Mouse (Mus musculus) ES-E14 (cell line): ENCODE results near the gene Blvrb. TPM values are rescaled to one million over a fixed set of nuclear protein-coding genes. Genes with fewer than 3 reads are reported as not detected.

ENCODE experiments used
- DNase-seq: peaks from one replicate; pipeline ENCODE4 v3.0.0-alpha.2; 2013; ENCODE audit warnings: low read depth, low spot score
- H3K27ac ChIP-seq: 2 replicates; pipeline ENCODE4 v1.5.1; 2012; ENCODE audit warnings: low read depth, mild to moderate bottlenecking, low read length, moderate library complexity, mixed read lengths; ENCODE audit not compliant: poor library complexity, insufficient read depth, severe bottlenecking
- H3K36me3 ChIP-seq: 2 replicates; pipeline ENCODE4 v1.6.1; 2012; ENCODE audit warnings: mild to moderate bottlenecking, low read length, moderate library complexity, mixed read lengths; ENCODE audit not compliant: control insufficient read depth, poor library complexity, insufficient read depth, severe bottlenecking
- H3K4me1 ChIP-seq, 2 experiments: fragments of 150-350 bp in 1 of 2; sonication (generic) in 1 of 2; 2 replicates each; pipeline ENCODE4 v1.6.1; 2012; ENCODE audit warnings: low read length in 2 of 2, mild to moderate bottlenecking in 1 of 2, mixed read lengths in 1 of 2; ENCODE audit not compliant: control insufficient read depth in 2 of 2, insufficient read depth in 2 of 2, poor library complexity in 1 of 2
- H3K4me3 ChIP-seq, 2 experiments: fragments of 150-350 bp in 1 of 2; sonication (generic) in 1 of 2; 2 replicates each; pipeline ENCODE4 v1.5.1; 2012; ENCODE audit warnings: low read length in 2 of 2, low read depth in 1 of 2, mild to moderate bottlenecking in 1 of 2, mixed read lengths in 1 of 2; ENCODE audit not compliant: insufficient read depth in 1 of 2, poor library complexity in 1 of 2, severe bottlenecking in 1 of 2
- H3K9ac ChIP-seq: 2 replicates; pipeline ENCODE4 v1.6.1; 2012; ENCODE audit warnings: low read depth, mild to moderate bottlenecking, low read length, mixed read lengths; ENCODE audit not compliant: poor library complexity, insufficient read depth, severe bottlenecking
- H3K9me3 ChIP-seq: fragments of 150-350 bp; sonication (generic); 2 replicates; pipeline ENCODE4 v1.6.1; 2012; ENCODE audit warnings: low read depth, mild to moderate bottlenecking, low read length; ENCODE audit not compliant: control insufficient read depth, insufficient read depth
- CHD2 ChIP-seq: IDR thresholded peaks from 2 replicates; pipeline ENCODE4 v1.6.1; 2014; ENCODE audit warnings: mild to moderate bottlenecking, low read depth, low read length, inconsistent platforms
- HCFC1 ChIP-seq: IDR thresholded peaks from 2 replicates; pipeline ENCODE4 v1.6.1; 2012; ENCODE audit warnings: low read length, inconsistent platforms, borderline replicate concordance; ENCODE audit not compliant: insufficient read depth
- MAFK ChIP-seq: IDR thresholded peaks from 2 replicates; pipeline ENCODE4 v1.6.1; 2014; ENCODE audit warnings: mild to moderate bottlenecking, low read depth, low read length, inconsistent platforms; ENCODE audit not compliant: insufficient read depth
- ZC3H11A ChIP-seq: IDR thresholded peaks from 2 replicates; pipeline ENCODE4 v1.6.1; 2012; ENCODE audit warnings: low read depth, mild to moderate bottlenecking, inconsistent platforms, low read length, borderline replicate concordance
- ZNF384 ChIP-seq: IDR thresholded peaks from 2 replicates; pipeline ENCODE4 v1.6.1; 2012; ENCODE audit warnings: low read depth, low read length, inconsistent platforms
- in situ Hi-C, 2 experiments: fragments of 600-800 bp; cut with MboI; formaldehyde crosslinking; loops; one replicate each; pipeline ENCODE4 v1.15.1; 2025; ENCODE audit warnings: low sequenced_read_pairs in 2 of 2, inconsistent platforms in 1 of 2; ENCODE audit not compliant: unreplicated experiment in 2 of 2
- total RNA-seq: library from RNA; depleted of rRNA; stranded (reverse); fragments of 300-350 nt; gene quantifications from 2 replicates; pipeline ENCODE4 v1.2.3, GENCODE M21; 2012; rRNA removed

The Blvrb gene
- total RNA-seq, 1 experiment, result 29.6 TPM

DNA sequence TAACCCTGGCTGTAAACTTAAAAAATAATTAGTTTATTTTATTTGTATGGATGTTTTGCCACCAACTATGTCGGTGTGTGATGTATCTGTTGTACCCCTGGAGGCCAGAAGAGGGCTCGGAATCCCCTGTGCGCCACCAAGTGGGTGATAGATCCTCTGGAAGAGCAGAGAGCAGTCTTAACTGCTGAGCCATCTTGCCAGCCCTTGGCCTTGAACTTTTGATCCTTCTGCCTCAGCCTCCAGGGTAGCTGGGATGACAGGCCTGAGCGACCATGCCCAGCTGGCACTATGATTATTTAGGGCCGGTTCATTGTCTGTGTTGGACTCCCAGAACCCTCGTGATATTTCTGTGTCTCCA is 60.8 kb downstream of the Blvrb start:
- Histone ChIP-seq H3K36me3 (no peaks in the 10 kb centered on the region), H3K9me3 (no peaks in the 10 kb centered on the region), H3K4me1 (peaks cover 11 to 25% of the 10 kb centered on the region in 2 experiments; a peak in 3 of 4 replicates), H3K4me3 (peak overlapping the region; percentile 65 to 71; a peak in 3 of 4 replicates), H3K9ac (peak overlapping the region; percentile 61; the same call in 1 of the 2 replicates), H3K27ac (peak overlapping the region; percentile 68; the same call in 1 of the 2 replicates)
- TF ChIP-seq MAFK (0 out of 2 replicates have a peak, but pooled peaks have one; percentile 30), CHD2 (no peak), ZNF384 (peak; percentile 53; the same call in 1 of the 2 replicates), ZC3H11A (no peak), HCFC1 (no peak)
- in situ Hi-C loops, result no loop called here
- no peak for DNase-seq

DNA sequence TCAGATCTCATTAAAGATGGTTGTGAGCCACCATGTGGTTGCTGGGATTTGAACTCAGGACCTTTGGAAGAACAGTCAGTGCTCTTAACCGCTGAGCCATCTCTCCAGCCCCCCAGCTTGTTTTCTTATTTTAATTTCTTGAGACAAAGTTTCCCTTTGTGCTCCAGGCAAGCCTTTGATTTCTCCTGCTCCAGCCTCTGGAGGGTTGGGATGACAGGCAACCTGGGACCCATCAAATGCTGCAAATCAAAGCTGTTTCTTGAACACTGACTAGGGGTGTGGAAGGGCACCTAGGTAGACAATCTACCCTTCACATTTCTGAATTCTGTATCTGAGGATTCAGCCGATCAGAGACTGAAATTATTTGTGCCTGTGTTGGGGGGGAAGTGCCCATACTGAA is 63.0 kb downstream of the Blvrb start:
- Histone ChIP-seq H3K4me3 (no peak overlapping the region), H3K36me3 (no peaks in the 10 kb centered on the region), H3K9ac (no peak overlapping the region), H3K9me3 (no peaks in the 10 kb centered on the region), H3K4me1 (peaks cover 8 to 18% of the 10 kb centered on the region in 2 experiments), H3K27ac (no peak overlapping the region)
- no peak for DNase-seq
- in situ Hi-C loops, result no loop called here
- TF ChIP-seq MAFK (no peak), ZC3H11A (no peak), ZNF384 (no peak), HCFC1 (no peak), CHD2 (no peak)

GRCm38 (mm10) chr7:27514961-27515360 is 67.2 kb downstream of the Blvrb start:
- Histone ChIP-seq H3K36me3 (peaks cover 6% of the 10 kb centered on the region; the same call in 1 of the 2 replicates), H3K4me1 (peaks cover 3 to 8% of the 10 kb centered on the region in 2 experiments), H3K9me3 (no peaks in the 10 kb centered on the region), H3K4me3 (no peak overlapping the region), H3K9ac (no peak overlapping the region), H3K27ac (no peak overlapping the region)
- TF ChIP-seq ZC3H11A (no peak), MAFK (no peak), HCFC1 (no peak), CHD2 (no peak), ZNF384 (no peak)
- DNase-seq, result no peak
- in situ Hi-C loops, result no loop called here

Other genes starting within 250 kb of the Blvrb start
- gene Itpkc, start 219.3 kb upstream of the Blvrb start, total RNA-seq, result 10.5 and 12.6 TPM in 2 replicates
- 12.8 and 18.3 TPM in 2 replicates for gene Coq8b, start 215.0 kb upstream of the Blvrb start, total RNA-seq
- 11.9 and 14.1 TPM in 2 replicates for gene Numbl, start 189.5 kb upstream of the Blvrb start, total RNA-seq
- 65.8 and 114 TPM in 2 replicates for gene Ltbp4, start 110.3 kb upstream of the Blvrb start, total RNA-seq
- 28.8 and 45.5 TPM in 2 replicates for gene Shkbp1, start 92.0 kb upstream of the Blvrb start, total RNA-seq
- 1.4 and 1.5 TPM in 2 replicates for gene Gm20479, start 90.6 kb upstream of the Blvrb start, total RNA-seq
- gene Sptbn4, start 292 bp upstream of the Blvrb start, total RNA-seq, result 9.1 and 18.6 TPM in 2 replicates
- gene Sertad3, start 25.8 kb downstream of the Blvrb start, total RNA-seq, result 5.4 and 6.2 TPM in 2 replicates
- 13.1 and 25.1 TPM in 2 replicates for gene Sertad1, start 38.9 kb downstream of the Blvrb start, total RNA-seq
- 10.0 TPM in 2 replicates for gene Prx, start 51.3 kb downstream of the Blvrb start, total RNA-seq
- gene Hipk4, start 75.3 kb downstream of the Blvrb start, total RNA-seq, result 1.7 and 2.1 TPM in 2 replicates
- gene Pld3, start 105.2 kb downstream of the Blvrb start, total RNA-seq, result 77.9 and 128 TPM in 2 replicates
- 12.6 and 15.9 TPM in 2 replicates for gene 2310022A10Rik, start 105.3 kb downstream of the Blvrb start, total RNA-seq
- gene Akt2, start 143.6 kb downstream of the Blvrb start, total RNA-seq, result 42.2 and 44.8 TPM in 2 replicates
- gene Ttc9b, start 205.9 kb downstream of the Blvrb start, total RNA-seq, result 0.54 and 0.74 TPM in 2 replicates
- 20.2 and 21.6 TPM in 2 replicates for gene Map3k10, start 226.6 kb downstream of the Blvrb start, total RNA-seq
- 5.3 and 6.6 TPM in 2 replicates for gene Zfp607b, start 241.4 kb downstream of the Blvrb start, total RNA-seq